In the genomic region with DNA sequence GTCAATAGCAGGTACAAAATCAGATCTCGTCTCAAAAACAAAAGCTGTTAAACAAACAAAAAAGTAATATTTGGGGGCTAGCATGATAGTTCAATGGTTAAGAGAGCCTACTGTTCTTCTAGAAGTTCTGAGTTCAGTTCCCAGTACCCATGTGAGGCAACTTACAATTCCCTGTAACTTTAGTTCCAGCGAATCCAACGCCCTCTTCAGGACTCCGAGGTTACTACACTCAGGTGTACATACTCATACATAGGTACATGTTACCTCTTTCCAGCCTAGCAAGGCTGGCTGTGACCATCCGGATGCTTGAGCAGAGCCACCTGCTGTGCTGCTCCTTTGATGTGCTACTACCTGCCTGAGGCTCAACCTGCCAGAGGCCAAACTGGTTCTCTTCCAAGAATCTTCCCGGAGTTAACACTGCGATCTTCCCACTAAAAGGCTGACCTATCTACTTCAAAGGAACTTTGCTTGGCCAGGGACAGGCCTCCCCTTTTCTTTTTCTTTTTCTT, we compare ENCODE assay signal across 27 mouse cellular contexts. TPM values are rescaled to one million over a fixed set of nuclear protein-coding genes. Genes with fewer than 3 reads are reported as not detected.
A peak's percentile ranks its signal among the peaks of the same experiment; 100 is the strongest.
DNase-seq lines count a peak whose midpoint lies in the region; TF ChIP-seq lines count a peak whose summit lies in the region.
"Had no signal": no experiment of that assay in that cellular context is flagged by ENCODE, and none has a peak within 500 bp of the region (broad histone marks: within the 10 kb centered on the region; RNA-seq: fewer than 3 reads in every experiment).

No protein-coding gene starts in this region.

- H3K4me3 ChIP-seq in heart, embryonic 10.5 days = no peak overlapping the region
- no peak overlapping the region for H3K4me3 ChIP-seq in layer of hippocampus, adult 2 months
- H3K4me3 ChIP-seq in ES-Bruce4 (ENCODE audit: low read depth, low read length) = no peak overlapping the region
- no peak overlapping the region for H3K4me3 ChIP-seq in embryonic facial prominence, embryonic 10.5 days
- H3K4me3 ChIP-seq: embryonic facial prominence, embryonic 12.5 days; forebrain, embryonic 15.5 days; gastrocnemius, adult 2 months; heart, embryonic 12.5 days; left cerebral cortex, adult 2 months; limb, embryonic 13.5 days; midbrain, embryonic 13.5 days had no signal

- H3K27me3 ChIP-seq in heart, embryonic 10.5 days (ENCODE audit: insufficient read depth, poor library complexity, severe bottlenecking) = no peaks in the 10 kb centered on the region
- H3K27me3 ChIP-seq in ES-Bruce4 (ENCODE audit: control insufficient read depth, insufficient read depth, low read length, poor library complexity, severe bottlenecking) = no peaks in the 10 kb centered on the region
- H3K27me3 ChIP-seq in embryonic facial prominence, embryonic 10.5 days (replicated peaks; ENCODE audit: low read depth, poor library complexity, severe bottlenecking) = no peaks in the 10 kb centered on the region
- H3K27me3 ChIP-seq: embryonic facial prominence, embryonic 12.5 days; forebrain, embryonic 15.5 days; heart, embryonic 12.5 days; limb, embryonic 13.5 days; midbrain, embryonic 13.5 days; Patski had no signal

- no peak for TF ChIP-seq POLR2A in ES-Bruce4 (IDR thresholded peaks at IDR 0.05; ENCODE audit: insufficient read depth, low read length)

- H3K9me3 ChIP-seq in heart, embryonic 10.5 days = no peaks in the 10 kb centered on the region
- H3K9me3 ChIP-seq in ES-Bruce4 (replicated peaks; ENCODE audit: control insufficient read depth, insufficient read depth, low read length, poor library complexity, severe bottlenecking) = no peaks in the 10 kb centered on the region
- H3K9me3 ChIP-seq in embryonic facial prominence, embryonic 10.5 days = no peaks in the 10 kb centered on the region
- H3K9me3 ChIP-seq: embryonic facial prominence, embryonic 12.5 days; forebrain, embryonic 15.5 days; heart, embryonic 12.5 days; limb, embryonic 13.5 days; midbrain, embryonic 13.5 days had no signal

- H3K9ac ChIP-seq in ES-Bruce4 (ENCODE audit: low read depth, poor library complexity, severe bottlenecking) = no peak overlapping the region
- H3K9ac ChIP-seq: embryonic facial prominence, embryonic 12.5 days; forebrain, embryonic 15.5 days; heart, embryonic 12.5 days; hindbrain, embryonic 14.5 days; limb, embryonic 13.5 days; midbrain, embryonic 13.5 days had no signal

- TF ChIP-seq EP300 in ES-Bruce4 (IDR thresholded peaks at IDR 0.05; ENCODE audit: insufficient read depth, low read depth, low read length) = peak; percentile 69

- peak; percentile 40 for TF ChIP-seq CTCF in layer of hippocampus, adult 2 months (conservative IDR thresholded peaks at IDR 0.05)
- peak; percentile 8 for TF ChIP-seq CTCF in ES-Bruce4 (IDR thresholded peaks at IDR 0.05; ENCODE audit: low read depth, low read length)

- whole genome bisulfite sequencing in heart, embryonic 10.5 days = 76% methylated on average over 7 of the region's 7 CpGs
- WGBS in embryonic facial prominence, embryonic 10.5 days = 83% methylated on average over 7 of the region's 7 CpGs

- H3K4me1 ChIP-seq in heart, embryonic 10.5 days = peaks cover 31% of the 10 kb centered on the region
- H3K4me1 ChIP-seq in ES-Bruce4 (ENCODE audit: control insufficient read depth, insufficient read depth, low read length) = peaks cover 7% of the 10 kb centered on the region
- peaks cover 10% of the 10 kb centered on the region; the same call in 1 of the 2 replicates for H3K4me1 ChIP-seq in embryonic facial prominence, embryonic 10.5 days
- H3K4me1 ChIP-seq: embryonic facial prominence, embryonic 12.5 days; forebrain, embryonic 15.5 days; midbrain, embryonic 13.5 days had no signal

- DNase-seq in heart, embryonic 10.5 days (ENCODE audit: low spot score) = no peak
- no peak for DNase-seq in heart, adult 11 months
- DNase-seq in layer of hippocampus, adult 2 months (ENCODE audit: low spot score in 2 of 2) = no peak
- DNase-seq in layer of hippocampus, adult 9-10 months (ENCODE audit: low spot score) = no peak
- DNase-seq in ZHBTc4 (ENCODE audit: low read depth, low spot score) = peak; percentile 94
- DNase-seq in embryonic facial prominence, embryonic 10.5 days (ENCODE audit: low spot score) = no peak
- DNase-seq in left cerebral cortex, adult 9 months (ENCODE audit: low spot score in 2 of 2) = no peak
- DNase-seq: adrenal gland, adult 8-10 months; cerebellum, adult 11 months; cerebellum, adult 9-10 months; cerebellum, postnatal 36 days; gastrocnemius, adult 2 months; gastrocnemius, postnatal 36 days; kidney, adult 11 months; kidney, postnatal 14 days; lung, adult 2 months; lung, postnatal 14 days; thymus, postnatal 4 days had no signal

- H3K36me3 ChIP-seq in heart, embryonic 10.5 days = no peaks in the 10 kb centered on the region
- H3K36me3 ChIP-seq in ES-Bruce4 (ENCODE audit: control insufficient read depth, insufficient read depth, low read length, poor library complexity, severe bottlenecking) = no peaks in the 10 kb centered on the region
- no peaks in the 10 kb centered on the region for H3K36me3 ChIP-seq in embryonic facial prominence, embryonic 10.5 days (replicated peaks)
- H3K36me3 ChIP-seq: embryonic facial prominence, embryonic 12.5 days; forebrain, embryonic 15.5 days; heart, embryonic 12.5 days; limb, embryonic 13.5 days; midbrain, embryonic 13.5 days had no signal

- peak overlapping the region; percentile 30; the same call in 1 of the 2 replicates for H3K27ac ChIP-seq in heart, embryonic 10.5 days
- H3K27ac ChIP-seq in layer of hippocampus, adult 2 months = no peak overlapping the region
- no peak overlapping the region for H3K27ac ChIP-seq in ES-Bruce4 (ENCODE audit: insufficient read depth, low read length)
- H3K27ac ChIP-seq in embryonic facial prominence, embryonic 10.5 days (replicated peaks) = no peak overlapping the region
- H3K27ac ChIP-seq: embryonic facial prominence, embryonic 12.5 days; forebrain, embryonic 15.5 days; hindbrain, embryonic 14.5 days; left cerebral cortex, adult 2 months; limb, embryonic 13.5 days; midbrain, embryonic 13.5 days had no signal

RNA-seq across cellular contexts. Expression of a gene that starts 20.3 kb away (rescaled TPM):
- polyA plus RNA-seq in heart, embryonic 10.5 days (2016; fragmentation: Nextera tagmentation; extraction: Ambion mirVana) = 94.0 and 101 TPM in 2 replicates
- total RNA-seq in layer of hippocampus, adult 2 months (2021) = 10 to 100 TPM; 81.8 to 98.6 TPM
- polyA plus RNA-seq in ES-Bruce4 (2011; ENCODE audit: insufficient read depth, insufficient read length, low read depth, missing spikeins) = 67.7 and 81.1 TPM in 2 replicates
- 123 and 126 TPM in 2 replicates for polyA plus RNA-seq in embryonic facial prominence, embryonic 10.5 days (2016; fragmentation: Nextera tagmentation; extraction: Ambion mirVana)
